Mouse (Mus musculus) left cerebral cortex, postnatal 25 days (tissue): ENCODE results near the gene Ptch2. TPM values are rescaled to one million over a fixed set of nuclear protein-coding genes. Genes with fewer than 3 reads are reported as not detected.

Experiments
- DNase-seq, 2 experiments: peaks; one replicate each; pipeline ENCODE4 v3.0.0; 2022; ENCODE audit warnings: low spot score in 2 of 2, mixed read lengths in 1 of 2
- intact Hi-C: fragments of 180-260 bp; cut with DNase I; formaldehyde crosslinking; loops from one replicate; pipeline ENCODE4 v1.15.1; 2025
- total RNA-seq, 2 experiments: library from RNA; stranded (reverse); gene quantifications; 2 replicates each; pipeline ENCODE4 v1.2.3; 2021

Ptch2 gene
- total RNA-seq, 2 experiments from 2014 or later = 1.4 to 2.0 TPM

- intact Hi-C loops = no loop called here
- DNase-seq = peak; percentile 70 to 89
Observed at GRCm38 (mm10) chr4:117125348-117125909, 29.6 kb downstream of the Ptch2 start, which contains the start of gene Btbd19. TSS of gene Btbd19 (minus strand) at chr4:117125725.

GRCm38 (mm10) chr4:117125910-117126674, 30.2 kb downstream of the Ptch2 start:
- intact Hi-C loops = no loop called here
- DNase-seq = peak; percentile 45 to 53

- intact Hi-C loops = no loop called here
- DNase-seq = no peak
Observed at GRCm38 (mm10) chr4:117126675-117127290, 30.9 kb downstream of the Ptch2 start, which contains the start of gene Tctex1d4. TSS of gene Tctex1d4 (plus strand) at chr4:117126794.

- intact Hi-C loops = no loop called here
- DNase-seq = no peak
Observed at GRCm38 (mm10) chr4:117127991-117128686, 32.3 kb downstream of the Ptch2 start.

GRCm38 (mm10) chr4:117130790-117131189, 34.9 kb downstream of the Ptch2 start:
- intact Hi-C loops = no loop called here

GRCm38 (mm10) chr4:117131198-117131597, 35.3 kb downstream of the Ptch2 start:
- intact Hi-C loops = no loop called here
- DNase-seq = peak in 1 of 2 experiments; percentile 19

More at GRCm38 (mm10) chr4:117130790-117131189, 34.9 kb downstream of the Ptch2 start:
- DNase-seq = no peak

GRCm38 (mm10) chr4:117131890-117132793, 36.3 kb downstream of the Ptch2 start:
- intact Hi-C loops = no loop called here
- DNase-seq = peak in 1 of 2 experiments; percentile 25

- intact Hi-C loops = no loop called here
- no peak for DNase-seq
Observed at GRCm38 (mm10) chr4:117132794-117133143, 36.9 kb downstream of the Ptch2 start.

GRCm38 (mm10) chr4:117133366-117133796, 37.5 kb downstream of the Ptch2 start:
- intact Hi-C loops = no loop called here
- peak; percentile 26 to 27 for DNase-seq

- DNase-seq = peak; percentile 97 to 99
- intact Hi-C loops = no loop called here
Observed at GRCm38 (mm10) chr4:117133817-117134600, 38.1 kb downstream of the Ptch2 start, which contains the start of gene Plk3. TSS of gene Plk3 (minus strand) at chr4:117133963.

GRCm38 (mm10) chr4:117134601-117134995, 38.7 kb downstream of the Ptch2 start:
- no peak for DNase-seq
- intact Hi-C loops = no loop called here

- no peak for DNase-seq
- intact Hi-C loops = no loop called here
Observed at GRCm38 (mm10) chr4:117136034-117136433, 40.2 kb downstream of the Ptch2 start.

GRCm38 (mm10) chr4:117138295-117139216, 42.7 kb downstream of the Ptch2 start:
- intact Hi-C loops = no loop called here
- DNase-seq = no peak

GRCm38 (mm10) chr4:117139217-117139612, 43.3 kb downstream of the Ptch2 start:
- intact Hi-C loops = no loop called here
- peak in 1 of 2 experiments; percentile 53 for DNase-seq

GRCm38 (mm10) chr4:117140613-117141012, 44.7 kb downstream of the Ptch2 start:
- intact Hi-C loops = loop anchor here (5.0 to 10.0 kb wide), 3 partner anchors 123 to 316 kb away; partner anchors contain the start of genes Eif2b3 and Hpdl
- DNase-seq = no peak

- intact Hi-C loops = loop anchor here (5.0 to 10.0 kb wide), 3 partner anchors 126 to 318 kb away; partner anchors contain the start of genes Eif2b3 and Hpdl
- DNase-seq = no peak
Observed at GRCm38 (mm10) chr4:117143023-117143422, 47.1 kb downstream of the Ptch2 start.

GRCm38 (mm10) chr4:117145248-117145647, 49.4 kb downstream of the Ptch2 start:
- DNase-seq = no peak
- intact Hi-C loops = loop anchor here (10.0 kb wide), 1 partner anchor 320 kb away; the partner anchor contains the start of gene Hpdl
